Mouse (Mus musculus): ENCODE data around the gene Nudt4.

DNA sequence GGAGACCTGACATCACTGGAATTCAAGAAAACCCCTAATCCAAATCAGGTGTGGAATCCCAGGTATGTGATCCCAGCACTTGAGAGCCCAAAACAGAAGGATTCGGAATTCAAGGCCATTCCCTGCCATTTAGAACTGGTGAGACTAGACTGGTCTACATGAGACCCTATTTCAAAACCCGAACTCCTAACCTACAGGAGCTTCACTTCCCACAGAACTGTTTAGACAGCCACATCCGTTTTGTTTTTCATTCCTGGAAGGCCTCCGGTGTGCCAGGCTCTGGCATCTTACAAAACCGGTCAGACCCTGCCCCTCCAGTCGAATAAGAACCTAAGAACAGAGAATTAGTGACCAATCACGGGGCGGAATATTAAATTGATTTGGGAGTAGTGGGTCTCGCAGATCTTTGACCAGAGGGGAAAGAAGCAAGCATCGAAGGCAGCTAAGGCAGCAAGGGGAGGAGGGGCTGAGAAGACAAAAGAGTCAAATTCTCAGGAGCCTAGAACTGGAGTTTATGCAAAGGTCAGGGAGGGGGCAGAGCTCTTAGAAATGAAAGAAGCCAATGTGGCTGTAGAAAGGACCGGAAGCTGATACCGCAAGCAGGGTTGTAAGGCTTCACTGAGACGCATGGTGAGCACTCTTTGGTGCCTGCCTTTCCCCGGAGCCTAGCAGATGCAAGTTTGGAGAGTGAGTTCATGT lies 1.4 kb upstream of the Nudt4 start:
- TF ChIP-seq CTCF (IDR thresholded peaks at IDR 0.05; ENCODE audit: borderline replicate concordance, extremely low read depth, insufficient read depth, insufficient read length) (no peak), POLR2A (IDR thresholded peaks at IDR 0.05; ENCODE audit: borderline replicate concordance, extremely low read depth, insufficient read depth, insufficient read length, poor library complexity, severe bottlenecking) (no peak)
